Mouse (Mus musculus) right cerebral cortex, postnatal 4 days (tissue): ENCODE data around the gene Mgea5.

ENCODE experiments used
- DNase-seq: peaks from one replicate; pipeline ENCODE4 v3.0.0-alpha.2; 2022

Mgea5 gene

GRCm38 (mm10) chr19:45747028-45747867, 36.4 kb downstream of the Mgea5 start:
- DNase-seq = peak; percentile 92

GRCm38 (mm10) chr19:45746153-45747020, 37.2 kb downstream of the Mgea5 start:
- peak; percentile 71 for DNase-seq

GRCm38 (mm10) chr19:45745344-45746152, 38.1 kb downstream of the Mgea5 start:
- DNase-seq = no peak

GRCm38 (mm10) chr19:45743619-45744018, 40.0 kb downstream of the Mgea5 start:
- no peak for DNase-seq

GRCm38 (mm10) chr19:45742984-45743575, 40.6 kb downstream of the Mgea5 start:
- DNase-seq = no peak

- no peak for DNase-seq
Measured at GRCm38 (mm10) chr19:45742218-45742983, 41.2 kb downstream of the Mgea5 start, which contains the start of gene Fgf8. Gene Fgf8 (minus strand): TSS chr19:45742915.

- no peak for DNase-seq
Measured at GRCm38 (mm10) chr19:45741431-45742217, 42.0 kb downstream of the Mgea5 start.

- DNase-seq = no peak
Measured at GRCm38 (mm10) chr19:45740817-45741216, 42.8 kb downstream of the Mgea5 start.

GRCm38 (mm10) chr19:45740233-45740632, 43.4 kb downstream of the Mgea5 start:
- no peak for DNase-seq

GRCm38 (mm10) chr19:45738521-45738920, 45.1 kb downstream of the Mgea5 start:
- DNase-seq = no peak

- DNase-seq = no peak
Measured at GRCm38 (mm10) chr19:45737846-45738484, 45.7 kb downstream of the Mgea5 start.

- no peak for DNase-seq
Measured at GRCm38 (mm10) chr19:45737208-45737845, 46.3 kb downstream of the Mgea5 start.

GRCm38 (mm10) chr19:45736855-45737207, 46.8 kb downstream of the Mgea5 start:
- DNase-seq = peak; percentile 41

GRCm38 (mm10) chr19:45736241-45736640, 47.4 kb downstream of the Mgea5 start:
- no peak for DNase-seq

GRCm38 (mm10) chr19:45734762-45735161, 48.9 kb downstream of the Mgea5 start:
- no peak for DNase-seq

GRCm38 (mm10) chr19:45734191-45734590, 49.4 kb downstream of the Mgea5 start:
- DNase-seq = no peak

- DNase-seq = no peak
Measured at GRCm38 (mm10) chr19:45733564-45733963, 50.1 kb downstream of the Mgea5 start.

GRCm38 (mm10) chr19:45731658-45732057, 52.0 kb downstream of the Mgea5 start:
- no peak for DNase-seq

- no peak for DNase-seq
Measured at GRCm38 (mm10) chr19:45730042-45730441, 53.6 kb downstream of the Mgea5 start.

- no peak for DNase-seq
Measured at GRCm38 (mm10) chr19:45727231-45727630, 56.4 kb downstream of the Mgea5 start.
